In genomic region chr4:94188354-94188753, GRCm38 (mm10) we compare ENCODE assay signal across 23 mouse cellular contexts.
A peak's percentile ranks its signal among the peaks of the same experiment; 100 is the strongest.
DNase-seq lines count a peak whose midpoint lies in the region; ATAC-seq and TF ChIP-seq lines count a peak whose summit lies in the region.
"Had no signal": no experiment of that assay in that cellular context is flagged by ENCODE, and none has a peak within 500 bp of the region (broad histone marks: within the 10 kb centered on the region; RNA-seq: fewer than 3 reads in every experiment).

No protein-coding gene starts in this region.

- H3K36me3 ChIP-seq in forebrain, embryonic 15.5 days: no peaks in the 10 kb centered on the region
- no peaks in the 10 kb centered on the region for H3K36me3 ChIP-seq in forebrain, embryonic 12.5 days (replicated peaks)
- H3K36me3 ChIP-seq in hindbrain, embryonic 13.5 days: no peaks in the 10 kb centered on the region
- no peaks in the 10 kb centered on the region for H3K36me3 ChIP-seq in hindbrain, embryonic 10.5 days
- no peaks in the 10 kb centered on the region for H3K36me3 ChIP-seq in lung, embryonic 16.5 days (ENCODE audit: control insufficient read depth, insufficient read depth, low read length)
- H3K36me3 ChIP-seq: embryonic facial prominence, embryonic 10.5 days; embryonic facial prominence, embryonic 15.5 days; hindbrain, embryonic 15.5 days; intestine, embryonic 15.5 days; liver, embryonic 12.5 days; midbrain, embryonic 12.5 days had no signal

- WGBS in forebrain, embryonic 15.5 days: 62% methylated on average over 2 of the region's 2 CpGs
- 84% methylated on average over 2 of the region's 2 CpGs for WGBS in forebrain, embryonic 12.5 days
- 70% methylated on average over 2 of the region's 2 CpGs for WGBS in hindbrain, embryonic 13.5 days
- 71% methylated on average over 2 of the region's 2 CpGs for WGBS in hindbrain, embryonic 10.5 days
- WGBS in lung, embryonic 16.5 days: 36% methylated on average over 2 of the region's 2 CpGs

- no peaks in the 10 kb centered on the region for H3K9me3 ChIP-seq in forebrain, embryonic 15.5 days
- H3K9me3 ChIP-seq in forebrain, embryonic 12.5 days: no peaks in the 10 kb centered on the region
- H3K9me3 ChIP-seq in hindbrain, embryonic 13.5 days: no peaks in the 10 kb centered on the region
- no peaks in the 10 kb centered on the region for H3K9me3 ChIP-seq in hindbrain, embryonic 10.5 days
- no peaks in the 10 kb centered on the region for H3K9me3 ChIP-seq in lung, embryonic 16.5 days (ENCODE audit: control insufficient read depth, low read length)
- H3K9me3 ChIP-seq: embryonic facial prominence, embryonic 10.5 days; embryonic facial prominence, embryonic 15.5 days; forebrain, embryonic 13.5 days; hindbrain, embryonic 15.5 days; intestine, embryonic 15.5 days; liver, embryonic 12.5 days; midbrain, embryonic 12.5 days had no signal

- no peaks in the 10 kb centered on the region for H3K27me3 ChIP-seq in forebrain, embryonic 15.5 days
- H3K27me3 ChIP-seq in forebrain, embryonic 12.5 days: no peaks in the 10 kb centered on the region
- no peaks in the 10 kb centered on the region for H3K27me3 ChIP-seq in hindbrain, embryonic 13.5 days
- H3K27me3 ChIP-seq in hindbrain, embryonic 10.5 days (ENCODE audit: insufficient read depth, poor library complexity, severe bottlenecking): no peaks in the 10 kb centered on the region
- H3K27me3 ChIP-seq in lung, embryonic 16.5 days (ENCODE audit: control insufficient read depth, insufficient read depth, low read depth, low read length): no peaks in the 10 kb centered on the region
- H3K27me3 ChIP-seq: embryonic facial prominence, embryonic 15.5 days; forebrain, embryonic 13.5 days; hindbrain, embryonic 15.5 days; intestine, embryonic 15.5 days; liver, embryonic 12.5 days; midbrain, embryonic 12.5 days had no signal

- no peak for TF ChIP-seq POLR2A in brain, embryonic 14.5 days (IDR thresholded peaks at IDR 0.05; ENCODE audit: borderline replicate concordance, extremely low read depth, insufficient read depth, insufficient read length, poor library complexity, severe bottlenecking)

- 0 out of 2 replicates have a peak, but pooled peaks have one; percentile 38 for ATAC-seq in forebrain, embryonic 15.5 days (replicated peaks)
- no peak for ATAC-seq in forebrain, embryonic 12.5 days (ENCODE audit: low FRiP score)
- peak; percentile 32; the same call in 1 of the 2 replicates for ATAC-seq in hindbrain, embryonic 13.5 days (ENCODE audit: low FRiP score)
- 0 out of 2 replicates have a peak, but pooled peaks have one; percentile 23 for ATAC-seq in lung, embryonic 16.5 days (ENCODE audit: low read depth)
- ATAC-seq: intestine, embryonic 15.5 days; liver, embryonic 12.5 days; liver, postnatal 0 days had no signal

- H3K27ac ChIP-seq in forebrain, embryonic 15.5 days (replicated peaks): no peak overlapping the region
- no peak overlapping the region for H3K27ac ChIP-seq in forebrain, embryonic 12.5 days
- H3K27ac ChIP-seq in hindbrain, embryonic 13.5 days: peak overlapping the region; percentile 44; the same call in 1 of the 2 replicates
- H3K27ac ChIP-seq in hindbrain, embryonic 10.5 days: no peak overlapping the region
- H3K27ac ChIP-seq in lung, embryonic 16.5 days (ENCODE audit: low read length): no peak overlapping the region
- H3K27ac ChIP-seq: embryonic facial prominence, embryonic 10.5 days; embryonic facial prominence, embryonic 15.5 days; forebrain, embryonic 13.5 days; gastrocnemius, adult 2 months; heart, adult 2 months; hindbrain, embryonic 15.5 days; intestine, embryonic 15.5 days; liver, embryonic 12.5 days; midbrain, embryonic 12.5 days had no signal

- TF ChIP-seq CTCF in brain, embryonic 14.5 days (IDR thresholded peaks at IDR 0.05; ENCODE audit: borderline replicate concordance, extremely low read depth, insufficient read depth, insufficient read length): no peak

- H3K4me3 ChIP-seq in forebrain, embryonic 15.5 days: no peak overlapping the region
- H3K4me3 ChIP-seq in forebrain, embryonic 12.5 days (replicated peaks): no peak overlapping the region
- H3K4me3 ChIP-seq in hindbrain, embryonic 13.5 days: no peak overlapping the region
- no peak overlapping the region for H3K4me3 ChIP-seq in hindbrain, embryonic 10.5 days
- H3K4me3 ChIP-seq in lung, embryonic 16.5 days (ENCODE audit: low read length): no peak overlapping the region
- H3K4me3 ChIP-seq: embryonic facial prominence, embryonic 10.5 days; embryonic facial prominence, embryonic 15.5 days; forebrain, embryonic 13.5 days; gastrocnemius, adult 2 months; heart, adult 2 months; hindbrain, embryonic 15.5 days; intestine, embryonic 15.5 days; liver, embryonic 12.5 days; midbrain, embryonic 12.5 days had no signal

- H3K9ac ChIP-seq in forebrain, embryonic 15.5 days (replicated peaks): no peak overlapping the region
- no peak overlapping the region for H3K9ac ChIP-seq in forebrain, embryonic 12.5 days
- H3K9ac ChIP-seq in hindbrain, embryonic 13.5 days: no peak overlapping the region
- no peak overlapping the region for H3K9ac ChIP-seq in lung, embryonic 16.5 days (ENCODE audit: low read length)
- H3K9ac ChIP-seq: embryonic facial prominence, embryonic 15.5 days; forebrain, embryonic 13.5 days; hindbrain, embryonic 15.5 days; intestine, embryonic 15.5 days; liver, embryonic 12.5 days; liver, postnatal 0 days; midbrain, embryonic 12.5 days had no signal

- H3K4me1 ChIP-seq in forebrain, embryonic 15.5 days: peaks cover 16% of the 10 kb centered on the region
- no peaks in the 10 kb centered on the region for H3K4me1 ChIP-seq in forebrain, embryonic 12.5 days
- 0 out of 2 replicates have a peak, but pooled peaks cover 6% of the 10 kb centered on the region for H3K4me1 ChIP-seq in hindbrain, embryonic 13.5 days (replicated peaks)
- no peaks in the 10 kb centered on the region for H3K4me1 ChIP-seq in hindbrain, embryonic 10.5 days (replicated peaks)
- peaks cover 8% of the 10 kb centered on the region; the same call in 1 of the 2 replicates for H3K4me1 ChIP-seq in lung, embryonic 16.5 days (replicated peaks; ENCODE audit: control insufficient read depth, insufficient read depth, low read length)
- H3K4me1 ChIP-seq: embryonic facial prominence, embryonic 10.5 days; embryonic facial prominence, embryonic 15.5 days; intestine, embryonic 15.5 days; liver, embryonic 12.5 days; midbrain, embryonic 12.5 days had no signal

- DNase-seq in hindbrain, embryonic 10.5 days (ENCODE audit: low spot score): no peak
- no peak for DNase-seq in lung, postnatal 25 days (ENCODE audit: low spot score)
- DNase-seq in brain, embryonic 14.5 days (ENCODE audit: low read depth): peak; percentile 32
- DNase-seq in thymus, postnatal 0 days (ENCODE audit: low spot score): no peak
- DNase-seq: cerebellum, adult 2 months; gastrocnemius, postnatal 36 days; liver, postnatal 0 days; right cerebral cortex, adult 18-20 months; thymus, adult 18-20 months; thymus, postnatal 36 days had no signal

- H3K4me2 ChIP-seq in forebrain, embryonic 15.5 days (replicated peaks): no peak overlapping the region
- no peak overlapping the region for H3K4me2 ChIP-seq in forebrain, embryonic 12.5 days
- H3K4me2 ChIP-seq in hindbrain, embryonic 13.5 days: no peak overlapping the region
- H3K4me2 ChIP-seq in lung, embryonic 16.5 days (ENCODE audit: low read depth, low read length): no peak overlapping the region
- H3K4me2 ChIP-seq: embryonic facial prominence, embryonic 15.5 days; forebrain, embryonic 13.5 days; hindbrain, embryonic 15.5 days; intestine, embryonic 15.5 days; liver, embryonic 12.5 days; midbrain, embryonic 12.5 days had no signal
